Mouse (Mus musculus) embryo, embryonic 11 days (tissue): ENCODE data around the gene Thrsp.
"Not testable (repeated sequence)": the region's sequence is repeated elsewhere in the genome, so short reads cannot be mapped to it uniquely, and the experiment has no call there.

Source experiments
- DNase-seq: peaks from one replicate; pipeline ENCODE4 v3.0.0-alpha.2; 2015

Thrsp gene

GRCm38 (mm10) chr7:97416906-97417777 is at the start of gene Thrsp:
Gene Thrsp (minus strand): TSS chr7:97417730.
- DNase-seq: no peak

- no peak for DNase-seq
Measured at GRCm38 (mm10) chr7:97455577-97455976, 38.0 kb upstream of the Thrsp start.

GRCm38 (mm10) chr7:97454795-97455194 is 37.3 kb upstream of the Thrsp start:
- DNase-seq: no peak

GRCm38 (mm10) chr7:97453141-97453921 is 35.8 kb upstream of the Thrsp start:
- peak; percentile 46 for DNase-seq

- DNase-seq: no peak
Measured at GRCm38 (mm10) chr7:97452196-97452595, 34.7 kb upstream of the Thrsp start.

GRCm38 (mm10) chr7:97451023-97451422 is 33.5 kb upstream of the Thrsp start, which contains the start of gene Kctd14:
Gene Kctd14 (plus strand): TSS chr7:97451323.
- DNase-seq: not testable (repeated sequence)

GRCm38 (mm10) chr7:97447050-97447531 is 29.6 kb upstream of the Thrsp start:
- DNase-seq: no peak

GRCm38 (mm10) chr7:97446171-97446925 is 28.8 kb upstream of the Thrsp start:
- DNase-seq: no peak

GRCm38 (mm10) chr7:97438986-97439385 is 21.5 kb upstream of the Thrsp start:
- DNase-seq: no peak

GRCm38 (mm10) chr7:97434517-97434916 is 17.0 kb upstream of the Thrsp start:
- DNase-seq: no peak

- not testable (repeated sequence) for DNase-seq
Measured at GRCm38 (mm10) chr7:97433517-97433916, 16.0 kb upstream of the Thrsp start.

- peak; percentile 88 for DNase-seq
Measured at GRCm38 (mm10) chr7:97429705-97430104, 12.2 kb upstream of the Thrsp start.

- no peak for DNase-seq
Measured at GRCm38 (mm10) chr7:97427778-97428420, 10.4 kb upstream of the Thrsp start.

GRCm38 (mm10) chr7:97427296-97427695 is 9.8 kb upstream of the Thrsp start:
- DNase-seq: no peak

- DNase-seq: no peak
Measured at GRCm38 (mm10) chr7:97426566-97426965, 9.0 kb upstream of the Thrsp start.

- peak; percentile 89 for DNase-seq
Measured at GRCm38 (mm10) chr7:97424621-97425245, 7.2 kb upstream of the Thrsp start.

- no peak for DNase-seq
Measured at GRCm38 (mm10) chr7:97423754-97424153, 6.2 kb upstream of the Thrsp start.

- no peak for DNase-seq
Measured at GRCm38 (mm10) chr7:97420958-97421651, 3.6 kb upstream of the Thrsp start.

- DNase-seq: no peak
Measured at GRCm38 (mm10) chr7:97420406-97420805, 2.9 kb upstream of the Thrsp start.

GRCm38 (mm10) chr7:97419163-97419562 is 1.6 kb upstream of the Thrsp start:
- DNase-seq: no peak

GRCm38 (mm10) chr7:97418717-97419116 is 1.2 kb upstream of the Thrsp start:
- DNase-seq: no peak
